Mouse (Mus musculus) hindbrain, embryonic 10.5 days (tissue): ENCODE measurements at regions not wholly inside any gene's neighbourhood (a gene's known extent, or its start where the extent isn't known, plus 50 kb on each side); places are given as distances from the start of the nearest gene placed in this dataset.
A peak's percentile ranks its signal among the peaks of the same experiment; 100 is the strongest.

Experiments used
- DNase-seq: peaks from one replicate; pipeline ENCODE4 v3.0.0-alpha.2; 2017; ENCODE audit warnings: low spot score
- H3K27ac ChIP-seq: fragments of 300-500 bp; sonication (generic); 2 replicates; pipeline ENCODE4 v1.5.1; 2016; ENCODE audit warnings: mild to moderate bottlenecking, moderate library complexity
- H3K27me3 ChIP-seq: fragments of 300-500 bp; sonication (generic); 2 replicates; pipeline ENCODE4 v1.6.1; 2016; ENCODE audit warnings: mild to moderate bottlenecking; ENCODE audit not compliant: poor library complexity, insufficient read depth, severe bottlenecking
- H3K36me3 ChIP-seq: fragments of 300-500 bp; sonication (generic); 2 replicates; pipeline ENCODE4 v1.6.1; 2016; ENCODE audit warnings: mild to moderate bottlenecking, moderate library complexity
- H3K4me1 ChIP-seq: fragments of 300-500 bp; sonication (generic); replicated peaks from 2 replicates; pipeline ENCODE4 v1.6.1; 2016; ENCODE audit warnings: mild to moderate bottlenecking
- H3K4me3 ChIP-seq: fragments of 300-500 bp; sonication (generic); 2 replicates; pipeline ENCODE4 v1.5.1; 2016; ENCODE audit warnings: mild to moderate bottlenecking, moderate library complexity
- H3K9me3 ChIP-seq: fragments of 300-500 bp; sonication (generic); 2 replicates; pipeline ENCODE4 v1.6.1; 2016; ENCODE audit warnings: mild to moderate bottlenecking, moderate library complexity
- WGBS: fragments of 180-500 bp; shearing (Covaris S2); methylation state at CpG from one replicate; pipeline ENCODE4 v1.1.7; 2016; 5-methylcytosine and 5-hydroxymethylcytosine counted together

DNA sequence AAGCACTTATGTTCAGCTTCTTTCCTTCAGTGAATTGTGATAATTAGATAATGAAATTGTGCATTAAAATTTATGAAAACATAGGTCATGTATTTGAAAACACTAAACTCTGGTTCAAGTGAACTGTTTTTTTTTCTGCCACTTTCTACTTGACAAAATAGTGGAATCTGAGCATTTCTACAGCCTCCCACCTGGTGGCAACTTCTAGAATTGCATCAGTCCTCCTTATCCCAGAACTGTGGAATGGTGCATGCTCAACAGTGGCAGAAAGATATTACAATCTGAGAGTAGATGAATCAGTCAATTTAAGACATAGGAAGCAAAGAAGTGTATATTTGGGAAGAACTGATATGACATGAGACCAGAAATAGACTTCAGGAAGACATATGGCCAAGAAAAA, 84.1 kb upstream of the Gm28269 start:
- H3K36me3 ChIP-seq, result no peaks in the 10 kb centered on the region
- no peaks in the 10 kb centered on the region for H3K27me3 ChIP-seq
- H3K9me3 ChIP-seq, result no peaks in the 10 kb centered on the region
- H3K27ac ChIP-seq, result no peak overlapping the region
- peak; percentile 2 for DNase-seq
- H3K4me1 ChIP-seq, result no peaks in the 10 kb centered on the region
- no peak overlapping the region for H3K4me3 ChIP-seq

DNA sequence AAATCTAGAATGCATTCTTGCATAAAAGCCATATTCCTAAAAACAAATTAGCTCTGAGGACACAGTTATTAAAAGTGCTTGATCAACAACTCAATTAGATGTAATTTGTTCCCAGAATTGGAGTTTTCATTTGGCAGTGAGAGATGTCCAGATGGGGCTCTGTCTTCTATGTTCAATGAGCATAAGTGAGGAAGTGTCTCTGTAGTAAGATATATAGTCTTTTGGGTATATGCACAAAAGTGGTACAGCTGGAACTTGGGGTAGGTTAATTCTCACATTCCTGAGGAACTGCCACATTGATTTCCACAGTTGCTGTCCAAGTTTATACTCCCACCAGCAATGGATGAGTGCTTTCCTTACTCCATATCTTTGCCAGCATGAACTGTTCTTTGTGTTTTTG, 64.3 kb upstream of the Gm28269 start:
- Histone ChIP-seq H3K27ac (no peak overlapping the region), H3K4me3 (no peak overlapping the region), H3K36me3 (no peaks in the 10 kb centered on the region), H3K9me3 (no peaks in the 10 kb centered on the region), H3K27me3 (no peaks in the 10 kb centered on the region), H3K4me1 (no peaks in the 10 kb centered on the region)
- DNase-seq, result no peak

- Histone ChIP-seq H3K27ac (no peak overlapping the region), H3K4me3 (no peak overlapping the region), H3K4me1 (no peaks in the 10 kb centered on the region), H3K9me3 (no peaks in the 10 kb centered on the region), H3K27me3 (no peaks in the 10 kb centered on the region), H3K36me3 (no peaks in the 10 kb centered on the region)
- WGBS, result 86% methylated on average over 6 of the region's 6 CpGs
- no peak for DNase-seq
These were observed 56.9 kb upstream of the Gm28269 start for GRCm38 (mm10) chrX:21801834-21802233.
